Mouse (Mus musculus) ES-E14 (cell line): ENCODE measurements at regions not wholly inside any gene's neighbourhood (a gene's known extent, or its start where the extent isn't known, plus 50 kb on each side); places are given as distances from the start of the nearest gene placed in this dataset.

Experiments
- CHD2 ChIP-seq: IDR thresholded peaks from 2 replicates; pipeline ENCODE4 v1.6.1; 2014; ENCODE audit warnings: mild to moderate bottlenecking, low read depth, low read length, inconsistent platforms
- HCFC1 ChIP-seq: IDR thresholded peaks from 2 replicates; pipeline ENCODE4 v1.6.1; 2012; ENCODE audit warnings: low read length, inconsistent platforms, borderline replicate concordance; ENCODE audit not compliant: insufficient read depth

GRCm38 (mm10) chr3:101219897-101220296 is 67.8 kb downstream of the Cd2 start:
- TF ChIP-seq HCFC1 (no peak), CHD2 (no peak)
